1 mouse cellular context compared by ENCODE assay signal in the genomic region with DNA sequence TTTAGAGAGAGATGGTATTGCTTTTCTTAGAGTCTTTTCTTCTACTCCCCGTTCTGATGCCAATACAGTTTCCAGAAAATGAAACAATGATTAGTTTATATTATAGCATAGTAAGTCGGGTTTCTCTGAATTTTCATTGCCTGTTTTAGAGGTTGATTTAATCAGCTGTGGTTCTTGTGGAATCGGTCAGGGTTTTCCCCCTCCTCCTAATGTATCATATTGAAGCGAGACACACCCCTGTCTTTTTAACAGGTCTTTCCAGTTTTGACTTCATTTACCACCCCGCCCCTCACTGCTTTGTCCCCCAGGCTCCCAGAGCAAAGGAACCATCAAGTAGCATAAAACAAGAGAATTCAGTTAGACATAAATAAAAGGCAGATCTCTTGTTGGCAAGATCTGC.
TF ChIP-seq lines count a peak whose summit lies in the region.

No protein-coding gene starts in this region.

TF ChIP-seq in CH12.LX, 34 proteins besides CTCF, POLR2A, EP300 and RAD21 (continued from another document):
- no peak; the same call in 1 of the 2 replicates for TF ChIP-seq NELFE (IDR thresholded peaks at IDR 0.05; ENCODE audit: low read depth, low read length)
- peak; percentile 45; the same call in 1 of the 2 replicates for TF ChIP-seq MXI1 (IDR thresholded peaks at IDR 0.05; ENCODE audit: low read depth, low read length)
- 0 out of 2 replicates have a peak, but pooled peaks have one; percentile 37 for TF ChIP-seq MAX (IDR thresholded peaks at IDR 0.05; ENCODE audit: low read length)
- peak; percentile 87 for TF ChIP-seq IRF4 (IDR thresholded peaks at IDR 0.05; ENCODE audit: low read depth, low read length)
- peak; percentile 41; the same call in 1 of the 2 replicates for TF ChIP-seq RCOR1 (conservative IDR thresholded peaks at IDR 0.05; ENCODE audit: low read depth, low read length)
- no peak for TF ChIP-seq KAT2A (IDR thresholded peaks at IDR 0.05; ENCODE audit: insufficient replicate concordance, low read length)
- no peak for TF ChIP-seq ELF1 (IDR thresholded peaks at IDR 0.05; ENCODE audit: low read depth, low read length)
- peak; percentile 93; the same call in 1 of the 2 replicates for TF ChIP-seq SIN3A (IDR thresholded peaks at IDR 0.05; ENCODE audit: low read length)
- TF ChIP-seq UBTF (IDR thresholded peaks at IDR 0.05; ENCODE audit: low read depth, low read length) = no peak
- no peak for TF ChIP-seq ZC3H11A (IDR thresholded peaks at IDR 0.05; ENCODE audit: low read depth, low read length)
- peak; percentile 41; the same call in 1 of the 2 replicates for TF ChIP-seq ZNF384 (IDR thresholded peaks at IDR 0.05; ENCODE audit: low read depth, low read length)
